Mouse (Mus musculus): ENCODE measurements around the gene Traip. TPM values are rescaled to one million over a fixed set of nuclear protein-coding genes. Genes with fewer than 3 reads are reported as not detected.

Gene Traip
- polyA plus RNA-seq, 2 experiments = 14.3 to 22.5 TPM

DNA sequence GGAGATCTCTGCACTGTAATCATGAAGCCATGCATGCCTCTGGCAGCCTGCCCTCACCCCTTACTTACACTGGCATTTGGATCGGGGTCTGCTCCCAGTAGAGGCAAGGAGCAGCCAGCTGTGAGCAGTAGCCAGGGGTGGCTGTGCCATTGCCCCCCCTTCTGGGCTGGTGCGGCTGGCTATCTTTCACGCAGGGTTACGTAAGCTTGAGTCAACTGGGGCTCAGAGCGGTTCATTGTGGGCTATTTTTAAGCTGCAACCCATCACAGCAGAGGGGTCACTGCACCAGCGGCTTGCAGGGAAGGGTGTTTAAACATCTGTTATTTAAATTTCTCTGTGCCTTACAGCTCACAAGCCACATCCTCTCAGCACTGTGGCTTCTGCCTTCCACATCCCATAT, 26.0 kb upstream of the Traip start:
- 0 out of 2 replicates have a peak, but pooled peaks cover 4% of the 10 kb centered on the region for H3K4me1 ChIP-seq (ENCODE audit: control insufficient read depth, insufficient read depth, low read length)
- no peak overlapping the region for H3K9ac ChIP-seq (ENCODE audit: low read depth, low read length, severe bottlenecking)
- ATAC-seq (ENCODE audit: low FRiP score, low read depth) (no peak), DNase-seq (ENCODE audit: low spot score) (no peak)
- TF ChIP-seq POLR2A (IDR thresholded peaks at IDR 0.05; ENCODE audit: borderline replicate concordance, extremely low read depth, insufficient read depth, insufficient read length) = no peak
- H3K27me3 ChIP-seq (ENCODE audit: control insufficient read depth, insufficient read depth, low read length) = no peaks in the 10 kb centered on the region
- H3K9me3 ChIP-seq (ENCODE audit: control insufficient read depth, low read length) = no peaks in the 10 kb centered on the region
- H3K27ac ChIP-seq (replicated peaks; ENCODE audit: low read depth, low read length) = no peak overlapping the region
- H3K36me3 ChIP-seq (ENCODE audit: control insufficient read depth, insufficient read depth, low read length) = no peaks in the 10 kb centered on the region
- WGBS = 56% methylated on average over 6 of the region's 6 CpGs
- no peak overlapping the region for H3K4me3 ChIP-seq (replicated peaks; ENCODE audit: low read length)
- no peak overlapping the region for H3K4me2 ChIP-seq (replicated peaks; ENCODE audit: low read depth, low read length, severe bottlenecking)

GRCm38 (mm10) chr9:107925251-107925650, 24.7 kb upstream of the Traip start:
- Histone ChIP-seq H3K9ac (ENCODE audit: low read depth, low read length, severe bottlenecking) (no peak overlapping the region), H3K9me3 (ENCODE audit: control insufficient read depth, low read length) (no peaks in the 10 kb centered on the region), H3K27me3 (ENCODE audit: control insufficient read depth, insufficient read depth, low read length) (no peaks in the 10 kb centered on the region), H3K4me1 (ENCODE audit: control insufficient read depth, insufficient read depth, low read length) (0 out of 2 replicates have a peak, but pooled peaks cover 4% of the 10 kb centered on the region), H3K27ac (replicated peaks; ENCODE audit: low read depth, low read length) (no peak overlapping the region), H3K4me2 (replicated peaks; ENCODE audit: low read depth, low read length, severe bottlenecking) (no peak overlapping the region), H3K4me3 (replicated peaks; ENCODE audit: low read length) (no peak overlapping the region), H3K36me3 (ENCODE audit: control insufficient read depth, insufficient read depth, low read length) (no peaks in the 10 kb centered on the region)
- DNase-seq (ENCODE audit: low spot score) (no peak), ATAC-seq (ENCODE audit: low FRiP score, low read depth) (no peak)
- 34% methylated on average over 3 of the region's 3 CpGs for WGBS
- TF ChIP-seq POLR2A (IDR thresholded peaks at IDR 0.05; ENCODE audit: borderline replicate concordance, extremely low read depth, insufficient read depth, insufficient read length) = no peak

DNA sequence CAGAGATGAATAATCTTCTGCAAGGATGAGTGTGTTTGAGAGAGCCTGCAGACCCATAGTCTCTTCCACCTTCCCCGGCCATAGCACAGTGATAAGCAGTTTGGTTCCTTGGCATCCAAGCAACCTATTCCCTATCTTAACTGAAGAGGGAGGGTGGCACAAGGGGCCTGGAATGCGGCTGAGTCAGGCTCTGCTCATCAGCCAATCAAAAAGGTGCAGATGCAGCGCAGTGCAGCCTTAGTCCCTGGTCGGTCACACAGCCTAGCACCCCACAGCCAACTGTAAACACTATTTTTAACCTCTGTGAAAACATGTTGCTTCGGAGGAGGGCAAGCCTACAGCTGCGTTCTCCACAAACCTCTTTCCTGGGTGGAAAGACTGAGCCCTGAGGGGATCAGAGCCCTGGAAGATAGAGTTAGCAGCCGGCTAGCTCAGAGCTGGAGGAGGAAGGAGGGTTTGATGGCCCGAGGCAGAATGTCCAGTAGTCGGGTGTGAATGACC, 23.0 kb upstream of the Traip start:
- Histone ChIP-seq H3K9me3 (ENCODE audit: control insufficient read depth, low read length) (no peaks in the 10 kb centered on the region), H3K9ac (ENCODE audit: low read depth, low read length, severe bottlenecking) (no peak overlapping the region), H3K27me3 (ENCODE audit: control insufficient read depth, insufficient read depth, low read length) (no peaks in the 10 kb centered on the region), H3K4me1 (ENCODE audit: control insufficient read depth, insufficient read depth, low read length) (0 out of 2 replicates have a peak, but pooled peaks cover 4% of the 10 kb centered on the region), H3K4me3 (replicated peaks; ENCODE audit: low read length) (no peak overlapping the region), H3K36me3 (ENCODE audit: control insufficient read depth, insufficient read depth, low read length) (no peaks in the 10 kb centered on the region), H3K27ac (replicated peaks; ENCODE audit: low read depth, low read length) (no peak overlapping the region), H3K4me2 (replicated peaks; ENCODE audit: low read depth, low read length, severe bottlenecking) (no peak overlapping the region)
- DNase-seq (ENCODE audit: low spot score) (no peak), ATAC-seq (ENCODE audit: low FRiP score, low read depth) (no peak)
- TF ChIP-seq POLR2A (IDR thresholded peaks at IDR 0.05; ENCODE audit: borderline replicate concordance, extremely low read depth, insufficient read depth, insufficient read length) = no peak
- WGBS = 39% methylated on average over 9 of the region's 9 CpGs

- H3K27me3 ChIP-seq (ENCODE audit: control insufficient read depth, insufficient read depth, low read length) = no peaks in the 10 kb centered on the region
- WGBS = 65% methylated on average over 5 of the region's 5 CpGs
- H3K9ac ChIP-seq (ENCODE audit: low read depth, low read length, severe bottlenecking) = no peak overlapping the region
- no peaks in the 10 kb centered on the region for H3K36me3 ChIP-seq (ENCODE audit: control insufficient read depth, insufficient read depth, low read length)
- no peaks in the 10 kb centered on the region for H3K9me3 ChIP-seq (ENCODE audit: control insufficient read depth, low read length)
- H3K27ac ChIP-seq (replicated peaks; ENCODE audit: low read depth, low read length) = no peak overlapping the region
- no peak for TF ChIP-seq POLR2A (IDR thresholded peaks at IDR 0.05; ENCODE audit: borderline replicate concordance, extremely low read depth, insufficient read depth, insufficient read length)
- ATAC-seq (ENCODE audit: low FRiP score, low read depth) (no peak), DNase-seq (ENCODE audit: low spot score) (no peak)
- no peak overlapping the region for H3K4me2 ChIP-seq (replicated peaks; ENCODE audit: low read depth, low read length, severe bottlenecking)
- H3K4me3 ChIP-seq (replicated peaks; ENCODE audit: low read length) = no peak overlapping the region
- H3K4me1 ChIP-seq (ENCODE audit: control insufficient read depth, insufficient read depth, low read length) = 0 out of 2 replicates have a peak, but pooled peaks cover 4% of the 10 kb centered on the region
These were observed 22.2 kb upstream of the Traip start for GRCm38 (mm10) chr9:107927749-107928148.

GRCm38 (mm10) chr9:107928169-107928568, 21.8 kb upstream of the Traip start, which contains the start of gene Actl11:
Gene Actl11 (plus strand): TSS chr9:107928469.
- Histone ChIP-seq H3K36me3 (ENCODE audit: control insufficient read depth, insufficient read depth, low read length) (no peaks in the 10 kb centered on the region), H3K9me3 (ENCODE audit: control insufficient read depth, low read length) (no peaks in the 10 kb centered on the region), H3K27me3 (ENCODE audit: control insufficient read depth, insufficient read depth, low read length) (no peaks in the 10 kb centered on the region), H3K27ac (replicated peaks; ENCODE audit: low read depth, low read length) (no peak within 1 kb of the TSS), H3K4me1 (ENCODE audit: control insufficient read depth, insufficient read depth, low read length) (0 out of 2 replicates have a peak, but pooled peaks cover 4% of the 10 kb centered on the region), H3K4me3 (replicated peaks; ENCODE audit: low read length) (no peak within 1 kb of the TSS), H3K4me2 (replicated peaks; ENCODE audit: low read depth, low read length, severe bottlenecking) (no peak within 1 kb of the TSS), H3K9ac (ENCODE audit: low read depth, low read length, severe bottlenecking) (no peak within 1 kb of the TSS)
- no peak for TF ChIP-seq POLR2A (IDR thresholded peaks at IDR 0.05; ENCODE audit: borderline replicate concordance, extremely low read depth, insufficient read depth, insufficient read length)
- 68% methylated on average over 3 of the region's 3 CpGs for WGBS
- DNase-seq (ENCODE audit: low spot score) (no peak), ATAC-seq (ENCODE audit: low FRiP score, low read depth) (no peak)
